Mouse (Mus musculus): ENCODE measurements around the gene Syn1.

Syn1 gene

GRCm38 (mm10) chrX:20862105-20863065 is 58.4 kb downstream of the Syn1 start:
- no peak for DNase-seq

DNA sequence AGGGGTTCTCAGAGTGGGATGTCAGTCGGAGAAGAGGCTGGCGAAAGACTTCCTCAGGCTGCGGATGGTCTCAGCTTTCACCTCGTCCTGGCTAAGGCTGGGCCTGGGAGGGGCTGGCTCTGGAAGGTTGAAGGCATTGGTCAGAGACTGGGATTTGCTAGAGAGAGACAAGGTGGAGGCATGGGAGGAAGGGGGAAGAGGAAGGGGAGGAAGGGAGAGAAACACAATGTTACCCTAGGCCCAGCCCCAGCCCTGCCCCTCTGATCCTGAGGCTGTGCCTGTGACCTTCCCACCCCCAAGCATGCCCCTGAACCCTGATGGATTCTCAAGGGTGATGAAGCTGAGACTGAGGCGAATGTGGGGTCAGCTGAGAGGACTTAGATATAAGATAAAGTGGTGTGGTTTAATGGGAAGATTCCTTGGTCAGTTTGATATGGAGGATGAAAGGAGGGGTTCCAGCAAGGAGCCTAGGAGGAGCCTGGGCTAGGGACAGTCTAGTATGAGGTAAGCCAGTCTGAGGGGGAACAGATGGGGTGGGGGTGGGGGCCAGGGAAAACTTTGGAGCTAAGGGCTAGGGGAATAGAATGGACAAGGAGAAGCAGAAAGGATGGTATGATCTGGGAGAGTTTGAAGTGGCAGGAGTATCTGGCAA is 59.2 kb downstream of the Syn1 start:
- no peak for DNase-seq

DNA sequence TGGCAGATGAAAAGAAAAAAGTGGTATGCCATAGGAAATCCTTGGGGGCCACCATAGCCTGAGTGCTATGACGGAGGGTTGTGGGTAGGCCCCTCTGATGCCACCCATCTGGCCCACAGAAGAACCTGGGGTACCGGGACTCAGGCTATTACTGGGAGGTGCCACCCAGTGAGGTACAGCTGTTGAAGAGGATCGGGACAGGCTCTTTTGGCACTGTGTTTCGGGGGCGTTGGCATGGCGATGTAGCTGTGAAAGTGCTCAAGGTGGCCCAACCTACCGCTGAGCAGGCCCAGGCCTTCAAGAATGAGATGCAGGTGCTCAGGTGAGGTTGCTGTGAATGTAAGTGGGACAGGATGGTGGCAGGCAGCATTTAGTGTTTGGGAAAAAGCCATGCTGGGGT is 67.0 kb downstream of the Syn1 start:
- DNase-seq = no peak

DNA sequence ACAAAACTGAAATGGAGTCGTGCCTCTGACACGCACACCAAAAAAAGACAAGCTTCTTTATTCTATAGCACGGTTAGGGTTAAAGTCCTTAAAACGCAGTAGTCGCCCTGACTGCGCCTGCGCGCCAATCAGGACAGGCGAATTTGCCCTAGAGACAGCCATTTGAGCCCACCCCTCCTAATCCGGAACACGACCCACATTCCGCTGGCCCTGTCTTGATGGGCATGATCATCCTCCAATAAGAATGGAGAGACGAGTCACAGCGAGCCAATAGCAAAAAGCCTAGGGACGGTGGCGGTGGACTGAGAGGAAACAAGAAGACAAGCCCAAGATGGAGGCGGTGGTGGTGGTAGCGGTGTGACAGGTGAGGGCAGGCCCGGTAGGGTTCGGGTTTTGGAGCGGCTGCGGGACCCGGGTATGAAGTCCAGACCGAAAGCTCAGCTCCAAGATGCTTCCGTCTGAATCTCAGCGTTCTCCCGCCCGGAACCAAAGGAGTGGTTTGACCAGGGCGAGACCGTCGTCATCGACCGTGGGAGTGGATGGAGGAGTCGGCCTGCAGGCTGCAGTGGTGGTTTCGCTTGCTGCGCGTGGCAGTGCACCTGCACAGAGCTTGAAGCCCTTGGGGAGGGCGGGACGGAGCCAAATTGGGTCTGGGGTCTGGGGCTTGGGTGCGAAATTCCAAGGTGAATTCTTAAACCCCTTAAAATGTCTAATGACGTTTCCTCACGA is 72.4 kb downstream of the Syn1 start:
- DNase-seq = peak; percentile 96

DNA sequence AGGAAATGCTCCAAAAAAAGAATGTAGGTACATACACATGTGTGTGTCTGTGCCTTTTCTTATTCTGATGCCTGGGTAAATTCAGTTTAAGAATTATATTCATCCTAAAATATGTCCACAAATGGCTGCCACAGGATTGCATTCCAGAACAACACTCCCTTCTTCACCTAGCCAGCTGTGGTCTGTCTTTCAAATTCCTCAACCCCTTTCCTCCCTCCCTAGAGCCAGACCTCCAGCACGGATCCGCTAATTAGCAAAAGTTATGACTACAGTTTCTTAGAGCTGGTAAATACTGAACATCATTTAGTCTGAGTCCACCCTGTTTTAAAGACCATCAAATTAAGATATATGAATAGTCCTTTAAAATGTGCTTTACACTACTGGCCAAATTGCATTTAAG is 73.0 kb downstream of the Syn1 start:
- DNase-seq = no peak

GRCm38 (mm10) chrX:20847232-20847631 is 73.6 kb downstream of the Syn1 start:
- DNase-seq = no peak

DNA sequence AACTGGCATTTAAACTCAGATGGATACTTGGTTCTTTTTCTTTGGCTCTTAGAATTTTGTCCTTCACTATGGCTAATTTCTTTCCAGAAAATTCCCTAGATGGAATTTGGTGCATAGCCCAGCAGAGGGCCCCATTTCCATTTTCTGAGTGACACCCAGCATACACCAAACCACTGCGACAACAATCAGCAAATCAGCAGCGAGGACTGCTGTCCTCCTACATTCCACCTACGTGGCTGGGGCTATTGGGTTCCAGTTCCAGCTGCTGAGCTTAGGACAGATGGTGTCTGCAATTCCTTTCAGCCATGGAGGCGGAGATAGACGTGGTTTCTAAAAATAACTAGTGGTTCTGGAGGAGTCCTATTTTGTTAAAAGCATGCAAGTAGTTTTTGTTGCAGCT is 91.9 kb downstream of the Syn1 start:
- peak; percentile 53 for DNase-seq

DNA sequence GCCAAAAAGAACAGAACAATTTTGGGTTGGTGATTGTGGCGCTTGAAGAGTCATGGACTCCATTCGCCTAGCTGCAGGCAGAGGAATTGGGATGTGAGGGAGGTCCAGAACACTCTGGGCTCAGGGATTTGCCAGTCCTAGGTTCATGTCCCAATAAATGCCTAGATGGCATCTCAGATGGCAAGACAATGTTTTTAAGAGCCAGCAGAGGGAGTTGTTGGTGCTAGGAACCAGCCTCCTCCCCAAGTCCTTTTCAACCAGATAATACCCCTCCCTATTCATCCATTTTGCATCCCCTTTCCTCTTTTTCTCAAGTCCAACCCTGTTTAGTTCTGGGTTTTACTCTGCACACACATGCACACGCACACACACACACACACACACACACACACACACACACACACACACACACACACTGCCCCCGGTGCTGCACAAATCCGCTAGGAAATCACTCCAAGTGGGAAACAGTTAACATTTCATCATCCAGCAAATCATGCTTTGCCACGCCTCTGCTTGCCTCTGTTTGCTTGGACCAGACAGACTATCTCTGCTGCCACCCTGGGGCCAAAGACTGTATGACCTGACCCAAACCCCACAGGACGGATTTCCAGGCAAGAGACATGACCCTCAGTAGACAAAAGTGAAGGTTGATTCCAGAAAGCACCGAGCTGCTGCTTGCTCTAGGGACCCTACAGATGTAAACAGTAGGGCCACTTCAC is 100.9 kb downstream of the Syn1 start:
- peak; percentile 47 for DNase-seq

DNA sequence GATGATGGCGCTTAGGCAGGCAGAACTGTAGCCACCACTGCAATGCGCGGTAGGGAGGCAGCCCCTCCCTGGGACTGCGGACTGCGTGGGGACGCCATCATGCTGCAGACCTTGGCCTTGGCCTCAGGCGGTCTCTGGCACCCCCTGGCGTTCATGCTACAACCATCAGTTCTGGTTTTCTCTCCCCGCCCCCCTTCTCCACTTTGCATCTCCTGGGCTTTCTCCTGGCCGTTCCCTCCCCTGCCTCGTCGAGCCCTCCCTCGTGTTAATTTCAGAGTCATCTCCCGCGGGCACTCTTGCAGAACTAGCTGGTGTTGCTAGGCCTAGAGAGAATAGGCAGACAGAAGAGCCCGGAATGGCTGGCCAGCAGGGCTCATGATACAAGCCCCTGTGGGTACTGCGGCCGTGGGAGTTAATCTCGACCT is 101.6 kb downstream of the Syn1 start:
- DNase-seq = peak; percentile 54

GRCm38 (mm10) chrX:20816974-20817373 is 103.8 kb downstream of the Syn1 start:
- DNase-seq = no peak

Measured in kidney, adult 11 months (tissue).